Mouse (Mus musculus): ENCODE measurements at regions not wholly inside any gene's neighbourhood (a gene's known extent, or its start where the extent isn't known, plus 50 kb on each side); places are given as distances from the start of the nearest gene placed in this dataset.
"Not testable (repeated sequence)": the region's sequence is repeated elsewhere in the genome, so short reads cannot be mapped to it uniquely, and the experiment has no call there.

DNA sequence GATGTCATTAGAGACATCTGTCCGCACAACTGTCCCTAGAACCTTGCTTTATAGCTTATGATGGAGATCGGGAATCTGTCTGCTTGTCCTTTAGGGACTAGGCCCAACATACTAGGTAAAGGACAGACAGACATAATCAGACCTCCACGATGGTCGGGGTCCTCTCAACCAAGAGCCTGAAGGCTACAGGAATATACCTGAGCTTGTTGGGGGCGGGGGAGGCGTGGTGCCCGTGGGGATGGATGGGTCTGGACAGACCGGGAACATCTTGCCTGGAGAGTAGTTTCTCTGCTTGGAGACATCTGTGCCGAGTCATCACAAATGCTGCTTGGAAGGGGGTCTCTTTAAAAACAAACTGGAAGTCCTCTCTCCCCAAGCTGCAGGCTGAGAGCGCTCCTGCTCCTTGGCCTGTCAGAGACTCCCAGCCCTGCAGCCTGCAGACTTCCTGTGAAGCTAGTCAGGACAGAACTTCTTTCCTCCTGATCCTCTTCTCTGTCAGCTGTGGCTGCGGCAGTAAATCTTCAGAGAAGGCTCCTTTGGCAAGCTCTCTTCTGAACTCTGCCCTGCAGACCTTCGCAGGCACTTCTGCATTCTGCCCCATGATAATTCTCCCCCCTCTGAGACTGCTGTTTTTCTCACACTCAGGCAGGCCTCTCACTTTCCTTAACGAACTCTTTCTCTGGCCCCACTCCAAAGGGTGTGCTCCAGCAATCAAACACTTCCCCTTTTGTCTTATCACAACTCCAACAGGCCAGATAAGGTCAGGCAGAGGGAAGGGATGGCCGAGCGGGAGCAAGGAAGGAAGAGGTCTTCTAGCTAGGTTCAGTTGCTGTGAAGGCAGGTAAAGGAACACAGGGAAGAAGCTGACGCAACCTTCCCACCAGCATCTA is 143.1 kb upstream of the Cdk6 start:
- no peak for TF ChIP-seq CTCF (IDR thresholded peaks at IDR 0.05; ENCODE audit: low read depth, low read length)
- TF ChIP-seq TAL1 (conservative IDR thresholded peaks at IDR 0.05; ENCODE audit: low read depth, low read length), result peak; percentile 77
- 0 out of 2 replicates have a peak, but pooled peaks have one; percentile 29 for TF ChIP-seq GATA2 (IDR thresholded peaks at IDR 0.05; ENCODE audit: borderline replicate concordance, low read depth, low read length)
- TF ChIP-seq POLR2AphosphoS5 (IDR thresholded peaks at IDR 0.05; ENCODE audit: insufficient replicate concordance, low read depth, low read length), result no peak
- no peak for TF ChIP-seq GATA1 (IDR thresholded peaks at IDR 0.05; ENCODE audit: borderline replicate concordance, low read length)
- no peaks in the 10 kb centered on the region for H3K27me3 ChIP-seq (ENCODE audit: insufficient read depth, low read length)
- peak overlapping the region; percentile 69 for H3K4me3 ChIP-seq (ENCODE audit: low read depth, low read length)
- peak; percentile 94 for ATAC-seq (ENCODE audit: extremely low read depth, insufficient number of reproducible peaks, low FRiP score, poor library complexity, severe bottlenecking)
- H3K4me1 ChIP-seq (ENCODE audit: insufficient read depth, low read depth, low read length), result peaks cover 40% of the 10 kb centered on the region
- H3K36me3 ChIP-seq (replicated peaks), result peaks cover 3% of the 10 kb centered on the region
- peaks cover 4% of the 10 kb centered on the region for H3K9me3 ChIP-seq (replicated peaks)
- DNase-seq (ENCODE audit: low spot score), result peak; percentile 58

GRCm38 (mm10) chr5:3198869-3199550 is 142.3 kb upstream of the Cdk6 start:
- peaks cover 40% of the 10 kb centered on the region for H3K4me1 ChIP-seq (ENCODE audit: insufficient read depth, low read depth, low read length)
- H3K27me3 ChIP-seq (ENCODE audit: insufficient read depth, low read length); DNase-seq (ENCODE audit: low spot score); H3K9me3 ChIP-seq (replicated peaks); H3K36me3 ChIP-seq (replicated peaks): not testable (repeated sequence)
- peak overlapping the region; percentile 69; the same call in 1 of the 2 replicates for H3K4me3 ChIP-seq (ENCODE audit: low read depth, low read length)
- peak; percentile 1; the same call in 1 of the 2 replicates for ATAC-seq (ENCODE audit: extremely low read depth, insufficient number of reproducible peaks, low FRiP score, poor library complexity, severe bottlenecking)

DNA sequence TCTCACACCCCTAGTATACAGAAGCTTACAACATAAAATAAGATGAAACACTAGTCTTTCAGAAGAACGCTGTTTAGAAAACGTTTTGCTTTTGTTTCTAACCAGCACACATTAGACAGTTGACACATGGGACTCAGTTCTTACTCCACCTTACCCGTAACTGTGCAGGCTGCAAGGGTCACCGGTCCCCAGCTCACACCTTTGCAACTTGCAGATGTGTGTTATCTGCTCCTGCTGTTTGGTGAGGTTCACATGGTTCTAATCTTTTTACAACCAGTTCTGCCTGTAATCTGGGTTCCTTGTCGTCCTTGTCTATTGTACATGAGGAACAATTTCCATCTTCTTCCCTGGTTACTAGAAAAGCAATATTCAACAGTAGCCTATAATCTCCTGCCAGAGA is 135.1 kb upstream of the Cdk6 start:
- not testable (repeated sequence) for H3K9me3 ChIP-seq (replicated peaks); H3K4me3 ChIP-seq (ENCODE audit: low read depth, low read length); DNase-seq (ENCODE audit: low spot score); H3K27me3 ChIP-seq (ENCODE audit: insufficient read depth, low read length); H3K36me3 ChIP-seq (replicated peaks)
- peaks cover 15% of the 10 kb centered on the region; the same call in 1 of the 2 replicates for H3K4me1 ChIP-seq (ENCODE audit: insufficient read depth, low read depth, low read length)
- ATAC-seq (ENCODE audit: extremely low read depth, insufficient number of reproducible peaks, low FRiP score, poor library complexity, severe bottlenecking), result 0 out of 2 replicates have a peak, but pooled peaks have one; percentile 9

DNA sequence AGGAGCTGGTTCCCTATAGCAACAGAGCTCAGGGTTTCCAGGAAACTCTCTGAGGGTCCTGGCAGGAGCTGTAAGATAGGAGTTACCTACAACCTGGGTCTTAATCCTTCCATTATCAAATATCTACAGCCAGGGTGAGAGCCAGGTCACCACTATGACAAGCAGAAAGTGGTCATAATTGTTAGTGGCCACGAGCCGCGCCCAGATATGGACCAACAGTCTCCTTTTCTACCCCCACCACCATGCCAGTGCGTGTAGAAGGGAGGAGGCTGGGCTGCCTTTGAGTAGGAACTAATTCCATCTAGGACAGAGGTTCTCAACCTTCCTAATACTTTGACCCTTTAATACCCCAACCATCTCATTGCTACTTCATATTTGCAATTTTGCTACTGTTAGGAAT is 133.0 kb upstream of the Cdk6 start:
- ATAC-seq (ENCODE audit: extremely low read depth, insufficient number of reproducible peaks, low FRiP score, poor library complexity, severe bottlenecking), result peak; percentile 58
- not testable (repeated sequence) for H3K36me3 ChIP-seq (replicated peaks); H3K27me3 ChIP-seq (ENCODE audit: insufficient read depth, low read length); H3K9me3 ChIP-seq (replicated peaks); DNase-seq (ENCODE audit: low spot score); H3K4me3 ChIP-seq (ENCODE audit: low read depth, low read length)
- peaks cover 15% of the 10 kb centered on the region; the same call in 1 of the 2 replicates for H3K4me1 ChIP-seq (ENCODE audit: insufficient read depth, low read depth, low read length)

DNA sequence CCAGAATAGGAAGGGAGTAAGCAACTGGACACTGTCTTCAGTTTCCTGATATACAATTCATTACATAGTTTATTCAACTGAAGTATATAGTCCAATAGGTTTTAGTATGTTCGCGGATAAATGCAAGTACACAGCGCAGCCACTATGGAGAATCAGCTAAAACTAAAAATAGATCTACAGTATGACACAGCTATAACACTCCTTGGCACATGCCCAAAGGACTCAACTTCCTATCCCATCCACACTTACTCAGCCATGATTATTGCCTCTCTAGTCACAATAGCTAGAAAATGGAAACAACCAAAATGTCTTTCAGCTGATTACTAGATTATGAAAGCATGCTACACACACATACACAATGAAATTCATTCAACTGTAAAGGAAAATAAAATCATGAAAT is 130.0 kb upstream of the Cdk6 start:
- Histone ChIP-seq H3K36me3 (replicated peaks) (no peaks in the 10 kb centered on the region), H3K9me3 (replicated peaks) (no peaks in the 10 kb centered on the region), H3K4me3 (ENCODE audit: low read depth, low read length) (no peak overlapping the region), H3K27me3 (ENCODE audit: insufficient read depth, low read length) (no peaks in the 10 kb centered on the region), H3K4me1 (ENCODE audit: insufficient read depth, low read depth, low read length) (peaks cover 17% of the 10 kb centered on the region)
- no peak for TF ChIP-seq TAL1 (conservative IDR thresholded peaks at IDR 0.05; ENCODE audit: low read depth, low read length)
- TF ChIP-seq GATA1 (IDR thresholded peaks at IDR 0.05; ENCODE audit: borderline replicate concordance, low read length), result no peak
- no peak for TF ChIP-seq POLR2AphosphoS5 (IDR thresholded peaks at IDR 0.05; ENCODE audit: insufficient replicate concordance, low read depth, low read length)
- no peak for TF ChIP-seq CTCF (IDR thresholded peaks at IDR 0.05; ENCODE audit: low read depth, low read length)
- TF ChIP-seq GATA2 (IDR thresholded peaks at IDR 0.05; ENCODE audit: borderline replicate concordance, low read depth, low read length), result no peak
- ATAC-seq (ENCODE audit: extremely low read depth, insufficient number of reproducible peaks, low FRiP score, poor library complexity, severe bottlenecking), result no peak
- no peak for DNase-seq (ENCODE audit: low spot score)

GRCm38 (mm10) chr5:3216053-3216452 is 125.2 kb upstream of the Cdk6 start:
- peaks cover 20% of the 10 kb centered on the region for H3K4me1 ChIP-seq (ENCODE audit: insufficient read depth, low read depth, low read length)
- ATAC-seq (ENCODE audit: extremely low read depth, insufficient number of reproducible peaks, low FRiP score, poor library complexity, severe bottlenecking), result peak; percentile 51
- H3K36me3 ChIP-seq (replicated peaks), result no peaks in the 10 kb centered on the region
- DNase-seq (ENCODE audit: low spot score), result no peak
- TF ChIP-seq TAL1 (conservative IDR thresholded peaks at IDR 0.05; ENCODE audit: low read depth, low read length), result peak; percentile 29; the same call in 1 of the 2 replicates
- no peak for TF ChIP-seq CTCF (IDR thresholded peaks at IDR 0.05; ENCODE audit: low read depth, low read length)
- no peak for TF ChIP-seq POLR2AphosphoS5 (IDR thresholded peaks at IDR 0.05; ENCODE audit: insufficient replicate concordance, low read depth, low read length)
- no peak for TF ChIP-seq GATA2 (IDR thresholded peaks at IDR 0.05; ENCODE audit: borderline replicate concordance, low read depth, low read length)
- no peak for TF ChIP-seq GATA1 (IDR thresholded peaks at IDR 0.05; ENCODE audit: borderline replicate concordance, low read length)
- H3K4me3 ChIP-seq (ENCODE audit: low read depth, low read length), result no peak overlapping the region
- H3K27me3 ChIP-seq (ENCODE audit: insufficient read depth, low read length), result no peaks in the 10 kb centered on the region
- H3K9me3 ChIP-seq (replicated peaks), result no peaks in the 10 kb centered on the region
